Mouse (Mus musculus): ENCODE measurements around the gene Nrgn. TPM values are rescaled to one million over a fixed set of nuclear protein-coding genes. Genes with fewer than 3 reads are reported as not detected.

Nrgn gene
- total RNA-seq, 1 experiment = 0.40 TPM

DNA sequence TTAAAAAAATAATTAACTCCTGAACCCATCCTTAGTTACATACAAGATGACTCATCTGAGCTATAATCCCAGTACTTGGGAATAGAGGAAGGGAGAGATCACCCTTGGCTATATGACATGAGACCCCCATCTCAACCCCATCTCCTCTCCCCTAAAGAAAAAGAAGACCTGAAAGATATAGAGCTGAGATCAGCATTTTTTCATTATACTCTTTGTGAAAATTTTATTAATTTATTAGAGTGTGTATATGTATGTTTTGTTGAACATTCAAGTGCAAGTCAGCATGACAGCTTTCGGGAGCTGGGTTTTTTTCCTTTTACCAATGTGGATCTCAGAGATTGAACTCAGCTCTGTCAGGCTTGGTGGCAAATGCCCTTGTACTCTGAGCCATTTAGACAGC lies 51.5 kb downstream of the Nrgn start:
- no peak for TF ChIP-seq CHD2 (IDR thresholded peaks at IDR 0.05; ENCODE audit: low read depth, low read length)
- peak; percentile 51; the same call in 1 of the 2 replicates for TF ChIP-seq MAFK (IDR thresholded peaks at IDR 0.05; ENCODE audit: insufficient read depth, low read depth, low read length)
- TF ChIP-seq ZC3H11A (IDR thresholded peaks at IDR 0.05; ENCODE audit: borderline replicate concordance, low read depth, low read length) = no peak
- no peak overlapping the region for H3K4me3 ChIP-seq (ENCODE audit: insufficient read depth in 1 of 2, low read depth in 1 of 2, low read length in 2 of 2, poor library complexity in 1 of 2, severe bottlenecking in 1 of 2)
- peaks cover 3 to 18% of the 10 kb centered on the region in 2 experiments for H3K4me1 ChIP-seq (ENCODE audit: control insufficient read depth in 2 of 2, insufficient read depth in 2 of 2, low read length in 2 of 2, poor library complexity in 1 of 2)
- peaks cover 7% of the 10 kb centered on the region; the same call in 1 of the 2 replicates for H3K36me3 ChIP-seq (ENCODE audit: control insufficient read depth, insufficient read depth, low read length, poor library complexity, severe bottlenecking)
- in situ Hi-C loops (cut with MboI; ENCODE audit: low sequenced_read_pairs in 2 of 2, unreplicated experiment in 2 of 2) = no loop called here
- H3K27ac ChIP-seq (ENCODE audit: insufficient read depth, low read depth, low read length, poor library complexity, severe bottlenecking) = no peak overlapping the region
- H3K9me3 ChIP-seq (ENCODE audit: control insufficient read depth, insufficient read depth, low read depth, low read length) = no peaks in the 10 kb centered on the region
- no peak overlapping the region for H3K9ac ChIP-seq (ENCODE audit: insufficient read depth, low read depth, low read length, poor library complexity, severe bottlenecking)
- DNase-seq (ENCODE audit: low read depth, low spot score) = no peak

- in situ Hi-C loops (cut with MboI; ENCODE audit: low sequenced_read_pairs in 2 of 2, unreplicated experiment in 2 of 2) = no loop called here
Measured at GRCm38 (mm10) chr9:37500201-37500600, 52.5 kb downstream of the Nrgn start.

GRCm38 (mm10) chr9:37496325-37496724 lies 56.4 kb downstream of the Nrgn start:
- Histone ChIP-seq H3K4me3 (ENCODE audit: insufficient read depth in 1 of 2, low read depth in 1 of 2, low read length in 2 of 2, poor library complexity in 1 of 2, severe bottlenecking in 1 of 2) (no peak overlapping the region), H3K4me1 (ENCODE audit: control insufficient read depth in 2 of 2, insufficient read depth in 2 of 2, low read length in 2 of 2, poor library complexity in 1 of 2) (peaks cover 3 to 13% of the 10 kb centered on the region in 2 experiments), H3K36me3 (ENCODE audit: control insufficient read depth, insufficient read depth, low read length, poor library complexity, severe bottlenecking) (peaks cover 9% of the 10 kb centered on the region), H3K27ac (ENCODE audit: insufficient read depth, low read depth, low read length, poor library complexity, severe bottlenecking) (no peak overlapping the region), H3K9me3 (ENCODE audit: control insufficient read depth, insufficient read depth, low read depth, low read length) (no peaks in the 10 kb centered on the region), H3K9ac (ENCODE audit: insufficient read depth, low read depth, low read length, poor library complexity, severe bottlenecking) (no peak overlapping the region)
- TF ChIP-seq ZNF384 (IDR thresholded peaks at IDR 0.05; ENCODE audit: low read depth, low read length) (no peak), ZC3H11A (IDR thresholded peaks at IDR 0.05; ENCODE audit: borderline replicate concordance, low read depth, low read length) (no peak), CHD2 (IDR thresholded peaks at IDR 0.05; ENCODE audit: low read depth, low read length) (no peak)
- no peak for DNase-seq (ENCODE audit: low read depth, low spot score)
- in situ Hi-C loops (cut with MboI; ENCODE audit: low sequenced_read_pairs in 2 of 2, unreplicated experiment in 2 of 2) = no loop called here

More at GRCm38 (mm10) chr9:37500201-37500600, 52.5 kb downstream of the Nrgn start:
- H3K36me3 ChIP-seq (ENCODE audit: control insufficient read depth, insufficient read depth, low read length, poor library complexity, severe bottlenecking) = peaks cover 7% of the 10 kb centered on the region
- TF ChIP-seq ZC3H11A (IDR thresholded peaks at IDR 0.05; ENCODE audit: borderline replicate concordance, low read depth, low read length) (no peak), CHD2 (IDR thresholded peaks at IDR 0.05; ENCODE audit: low read depth, low read length) (no peak), ZNF384 (IDR thresholded peaks at IDR 0.05; ENCODE audit: low read depth, low read length) (no peak), MAFK (IDR thresholded peaks at IDR 0.05; ENCODE audit: insufficient read depth, low read depth, low read length) (no peak), HCFC1 (IDR thresholded peaks at IDR 0.05; ENCODE audit: borderline replicate concordance, insufficient read depth, low read length) (no peak)
- H3K4me1 ChIP-seq (ENCODE audit: control insufficient read depth in 2 of 2, insufficient read depth in 2 of 2, low read length in 2 of 2, poor library complexity in 1 of 2) = peaks cover 3 to 18% of the 10 kb centered on the region in 2 experiments
- no peak for DNase-seq (ENCODE audit: low read depth, low spot score)
- H3K4me3 ChIP-seq (ENCODE audit: insufficient read depth in 1 of 2, low read depth in 1 of 2, low read length in 2 of 2, poor library complexity in 1 of 2, severe bottlenecking in 1 of 2) = no peak overlapping the region
- no peak overlapping the region for H3K9ac ChIP-seq (ENCODE audit: insufficient read depth, low read depth, low read length, poor library complexity, severe bottlenecking)
- no peak overlapping the region for H3K27ac ChIP-seq (ENCODE audit: insufficient read depth, low read depth, low read length, poor library complexity, severe bottlenecking)
- H3K9me3 ChIP-seq (ENCODE audit: control insufficient read depth, insufficient read depth, low read depth, low read length) = no peaks in the 10 kb centered on the region

DNA sequence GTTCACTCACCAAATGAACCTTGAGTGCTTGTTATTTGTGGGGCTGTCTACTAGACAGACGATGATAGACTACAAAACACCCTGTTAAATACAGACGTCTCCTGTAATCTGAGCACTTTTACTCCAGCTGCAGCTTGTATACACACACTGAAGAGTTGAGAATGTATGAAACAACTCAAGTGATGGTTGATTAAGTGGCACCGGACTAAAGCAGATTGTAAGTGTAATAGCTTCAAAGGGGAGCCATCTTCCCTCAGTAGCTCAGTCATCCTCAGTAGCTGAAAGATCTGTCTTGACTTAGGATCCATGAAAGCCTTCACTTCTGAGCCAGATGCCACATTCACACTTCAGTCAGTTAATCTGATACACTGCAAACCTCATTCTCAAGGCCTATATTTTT lies 56.9 kb downstream of the Nrgn start:
- Histone ChIP-seq H3K4me3 (ENCODE audit: insufficient read depth in 1 of 2, low read depth in 1 of 2, low read length in 2 of 2, poor library complexity in 1 of 2, severe bottlenecking in 1 of 2) (no peak overlapping the region), H3K27ac (ENCODE audit: insufficient read depth, low read depth, low read length, poor library complexity, severe bottlenecking) (no peak overlapping the region), H3K9me3 (ENCODE audit: control insufficient read depth, insufficient read depth, low read depth, low read length) (no peaks in the 10 kb centered on the region), H3K36me3 (ENCODE audit: control insufficient read depth, insufficient read depth, low read length, poor library complexity, severe bottlenecking) (peaks cover 9% of the 10 kb centered on the region), H3K9ac (ENCODE audit: insufficient read depth, low read depth, low read length, poor library complexity, severe bottlenecking) (no peak overlapping the region), H3K4me1 (ENCODE audit: control insufficient read depth in 2 of 2, insufficient read depth in 2 of 2, low read length in 2 of 2, poor library complexity in 1 of 2) (peaks cover 3 to 13% of the 10 kb centered on the region in 2 experiments)
- TF ChIP-seq HCFC1 (IDR thresholded peaks at IDR 0.05; ENCODE audit: borderline replicate concordance, insufficient read depth, low read length) (no peak), ZNF384 (IDR thresholded peaks at IDR 0.05; ENCODE audit: low read depth, low read length) (no peak), CHD2 (IDR thresholded peaks at IDR 0.05; ENCODE audit: low read depth, low read length) (no peak), MAFK (IDR thresholded peaks at IDR 0.05; ENCODE audit: insufficient read depth, low read depth, low read length) (no peak), ZC3H11A (IDR thresholded peaks at IDR 0.05; ENCODE audit: borderline replicate concordance, low read depth, low read length) (no peak)
- in situ Hi-C loops (cut with MboI; ENCODE audit: low sequenced_read_pairs in 2 of 2, unreplicated experiment in 2 of 2) = no loop called here
- DNase-seq (ENCODE audit: low read depth, low spot score) = no peak

Other genes starting within 250 kb of the Nrgn start
- gene Ccdc15, start 204.5 kb downstream of the Nrgn start, total RNA-seq (2012; rRNA removed) = 6.7 and 6.9 TPM in 2 replicates
- 0.32 and 0.36 TPM in 2 replicates for gene Hepacam, start 185.6 kb downstream of the Nrgn start, total RNA-seq (2012; rRNA removed)
- gene Robo4, start 151.0 kb downstream of the Nrgn start, total RNA-seq (2012; rRNA removed) = 10.8 and 11.2 TPM in 2 replicates
- 1.2 and 1.4 TPM in 2 replicates for gene Robo3, start 119.7 kb downstream of the Nrgn start, total RNA-seq (2012; rRNA removed)
- 66.9 and 81.3 TPM in 2 replicates for gene Msantd2, start 63.6 kb downstream of the Nrgn start, total RNA-seq (2012; rRNA removed)
- gene Esam, start 24.8 kb downstream of the Nrgn start, total RNA-seq (2012; rRNA removed) = 6.5 and 6.9 TPM in 2 replicates
- gene Vsig2, start 13.6 kb downstream of the Nrgn start, total RNA-seq (2012; rRNA removed) = 4.8 and 6.7 TPM in 2 replicates
- 8.5 and 13.7 TPM in 2 replicates for gene Siae, start 2.8 kb upstream of the Nrgn start, total RNA-seq (2012; rRNA removed)
- 0.95 and 2.7 TPM in 2 replicates for gene Spa17, start 60.8 kb upstream of the Nrgn start, total RNA-seq (2012; rRNA removed)
- 84.1 and 120 TPM in 2 replicates for gene Tbrg1, start 104.4 kb upstream of the Nrgn start, total RNA-seq (2012; rRNA removed)
- 0.13 TPM in 1 of 2 replicates, not detected in the other for gene Panx3, start 116.3 kb upstream of the Nrgn start, total RNA-seq (2012; rRNA removed)
- gene Olfr160, start 163.3 kb upstream of the Nrgn start, total RNA-seq (2012; rRNA removed) = not detected in 2 replicates
- gene Olfr874, start 192.2 kb upstream of the Nrgn start, total RNA-seq (2012; rRNA removed) = 0.22 TPM in 1 of 2 replicates, not detected in the other
- gene Olfr875, start 219.0 kb upstream of the Nrgn start, total RNA-seq (2012; rRNA removed) = not detected in 2 replicates